Mouse (Mus musculus): ENCODE results near the gene Slc4a2. TPM values are rescaled to one million over a fixed set of nuclear protein-coding genes. Genes with fewer than 3 reads are reported as not detected.

The Slc4a2 gene
- polyA plus RNA-seq, 1 experiment from 2014 or later = 221 TPM

GRCm38 (mm10) chr5:24409466-24409865 is 14.2 kb upstream of the Slc4a2 start:
- no peaks in the 10 kb centered on the region for H3K27me3 ChIP-seq
- in situ Hi-C loops (cut with MboI; ENCODE audit: low pct_unique_long_range_greater_than_20kb) = no loop called here
- ChIA-PET POLR2A (interaction anchor here (0.8 to 3.4 kb wide), 4 partner anchors 12 to 985 kb away, joined by 3 to 27 read pairs (median 4); partner anchors contain the start of genes Cdk5 and Slc4a2), CTCF (interaction anchor here (1.2 to 18.6 kb wide), 3 partner anchors 13 to 35 kb away, joined by 4 to 222 read pairs (median 6); partner anchors contain the start of genes Abcb8, Atg9b, Cdk5 and Fastk)
- no peak for DNase-seq (ENCODE audit: low read depth, low spot score)
- no peak for ATAC-seq
- TF ChIP-seq CTCF (IDR thresholded peaks at IDR 0.05) = no peak

GRCm38 (mm10) chr5:24412063-24412462 is 11.6 kb upstream of the Slc4a2 start:
- ATAC-seq (no peak), DNase-seq (ENCODE audit: low read depth, low spot score) (no peak)
- CTCF ChIA-PET = interaction anchor here (1.1 to 18.6 kb wide), 2 partner anchors 8 to 15 kb away, joined by 4 to 222 read pairs; partner anchors contain the start of genes Abcb8 and Atg9b
- no peaks in the 10 kb centered on the region for H3K27me3 ChIP-seq
- POLR2A ChIA-PET = interaction anchor here (0.9 to 3.1 kb wide), 3 partner anchors 12 to 27 kb away, joined by 3 to 14 read pairs (median 3); partner anchors contain the start of genes Cdk5 and Slc4a2
- in situ Hi-C loops (cut with MboI; ENCODE audit: low pct_unique_long_range_greater_than_20kb) = no loop called here
- no peak for TF ChIP-seq CTCF (IDR thresholded peaks at IDR 0.05)

- no peak for ATAC-seq
- no peaks in the 10 kb centered on the region for H3K27me3 ChIP-seq
- CTCF ChIA-PET = interaction anchor here (1.1 to 18.6 kb wide), 2 partner anchors 7 to 16 kb away, joined by 4 to 222 read pairs; partner anchors contain the start of genes Abcb8 and Atg9b
- POLR2A ChIA-PET = interaction anchor here (3.1 kb wide), 1 partner anchor 11 kb away, joined by 14 read pairs; the partner anchor contains the start of genes Cdk5 and Slc4a2
- in situ Hi-C loops (cut with MboI; ENCODE audit: low pct_unique_long_range_greater_than_20kb) = no loop called here
- DNase-seq (ENCODE audit: low read depth, low spot score) = no peak
- TF ChIP-seq CTCF (IDR thresholded peaks at IDR 0.05) = no peak
Measured at GRCm38 (mm10) chr5:24413042-24413693, 10.5 kb upstream of the Slc4a2 start, which contains the start of gene Asic3. Gene Asic3, plus strand, starts transcription at chr5:24413392.

- ChIA-PET POLR2A (interaction anchor here (1.2 to 3.1 kb wide), 2 partner anchors 10 to 19 kb away, joined by 3 to 14 read pairs; partner anchors contain the start of genes Cdk5 and Slc4a2), CTCF (interaction anchor here (18.6 kb wide), 1 partner anchor 17 kb away, joined by 222 read pairs; the partner anchor contains the start of genes Abcb8 and Atg9b)
- ATAC-seq (no peak), DNase-seq (ENCODE audit: low read depth, low spot score) (no peak)
- in situ Hi-C loops (cut with MboI; ENCODE audit: low pct_unique_long_range_greater_than_20kb) = no loop called here
- no peaks in the 10 kb centered on the region for H3K27me3 ChIP-seq
- TF ChIP-seq CTCF (IDR thresholded peaks at IDR 0.05) = no peak
Measured at GRCm38 (mm10) chr5:24413938-24414337, 9.7 kb upstream of the Slc4a2 start.

- TF ChIP-seq CTCF (IDR thresholded peaks at IDR 0.05) = no peak
- ChIA-PET POLR2A (interaction anchor here (0.6 to 2.0 kb wide), 8 partner anchors 9 to 34 kb away, joined by 3 to 10 read pairs (median 3); partner anchors contain the start of gene Fastk), CTCF (interaction anchor here (0.8 to 18.6 kb wide), 13 partner anchors 8 to 49 kb away, joined by 3 to 222 read pairs (median 6); partner anchors contain the start of genes Abcb8, Atg9b and Tmub1)
- in situ Hi-C loops (cut with MboI; ENCODE audit: low pct_unique_long_range_greater_than_20kb) = no loop called here
- DNase-seq (ENCODE audit: low read depth, low spot score) (no peak), ATAC-seq (peak; percentile 44)
- no peaks in the 10 kb centered on the region for H3K27me3 ChIP-seq
Measured at GRCm38 (mm10) chr5:24416222-24416736, 7.4 kb upstream of the Slc4a2 start.

- no peaks in the 10 kb centered on the region for H3K27me3 ChIP-seq
- CTCF ChIA-PET = interaction anchor here (1.6 to 18.6 kb wide), 2 partner anchors 12 to 21 kb away, joined by 8 to 222 read pairs; partner anchors contain the start of genes Abcb8 and Atg9b
- no peak for TF ChIP-seq CTCF (IDR thresholded peaks at IDR 0.05)
- ATAC-seq (no peak), DNase-seq (ENCODE audit: low read depth, low spot score) (no peak)
- POLR2A ChIA-PET = interaction anchor here (1.6 to 2.0 kb wide), 2 partner anchors 13 to 22 kb away, joined by 3 to 8 read pairs; no protein-coding TSS in a partner anchor
- in situ Hi-C loops (cut with MboI; ENCODE audit: low pct_unique_long_range_greater_than_20kb) = no loop called here
Measured at GRCm38 (mm10) chr5:24417587-24417986, 6.0 kb upstream of the Slc4a2 start.

- no peak for TF ChIP-seq CTCF (IDR thresholded peaks at IDR 0.05)
- ChIA-PET CTCF (interaction anchor here (1.0 to 18.6 kb wide), 4 partner anchors 8 to 65 kb away, joined by 3 to 222 read pairs (median 6); partner anchors contain the start of genes Abcb8, Atg9b and Tmub1), POLR2A (interaction anchor here (0.6 to 1.5 kb wide), 2 partner anchors 14 to 22 kb away, joined by 3 read pairs; no protein-coding TSS in a partner anchor)
- H3K27me3 ChIP-seq = no peaks in the 10 kb centered on the region
- no peak for ATAC-seq
- in situ Hi-C loops (cut with MboI; ENCODE audit: low pct_unique_long_range_greater_than_20kb) = no loop called here
- no peak for DNase-seq (ENCODE audit: low read depth, low spot score)
Measured at GRCm38 (mm10) chr5:24420381-24420780, 3.3 kb upstream of the Slc4a2 start.

GRCm38 (mm10) chr5:24424004-24424781 is 556 bp downstream of the Slc4a2 start:
- H3K27me3 ChIP-seq = no peaks in the 10 kb centered on the region
- ATAC-seq (peak; percentile 2), DNase-seq (ENCODE audit: low read depth, low spot score) (no peak)
- in situ Hi-C loops (cut with MboI; ENCODE audit: low pct_unique_long_range_greater_than_20kb) = no loop called here
- ChIA-PET CTCF (interaction anchor here (0.7 to 5.2 kb wide), 9 partner anchors 8 to 35 kb away, joined by 3 to 55 read pairs (median 4); partner anchors contain the start of genes Abcb8, Fastk and Tmub1), POLR2A (interaction anchor here (0.6 to 14.1 kb wide), 10 partner anchors 10 to 667 kb away, joined by 3 to 150 read pairs (median 14); partner anchors contain the start of genes Agap3, Asic3, Fastk and Tmub1)
- no peak for TF ChIP-seq CTCF (IDR thresholded peaks at IDR 0.05)

- ChIA-PET POLR2A (interaction anchor here (0.6 to 14.1 kb wide), 13 partner anchors 10 to 667 kb away, joined by 3 to 150 read pairs (median 9); partner anchors contain the start of genes Abcb8, Agap3, Asic3 and Fastk), CTCF (interaction anchor here (0.7 to 5.2 kb wide), 7 partner anchors 9 to 29 kb away, joined by 3 to 55 read pairs (median 6); partner anchors contain the start of genes Abcb8 and Fastk)
- TF ChIP-seq CTCF (IDR thresholded peaks at IDR 0.05) = no peak
- H3K27me3 ChIP-seq = no peaks in the 10 kb centered on the region
- DNase-seq (ENCODE audit: low read depth, low spot score) (no peak), ATAC-seq (no peak)
- in situ Hi-C loops (cut with MboI; ENCODE audit: low pct_unique_long_range_greater_than_20kb) = loop anchor here (25.0 kb wide), 1 partner anchor 988 kb away; the partner anchor contains the start of gene Kmt2e
Measured at GRCm38 (mm10) chr5:24424861-24425411, 1.3 kb downstream of the Slc4a2 start.

Measured in Patski (cell line).